Mouse (Mus musculus): ENCODE measurements around the gene Kcna7. TPM values are rescaled to one million over a fixed set of nuclear protein-coding genes. Genes with fewer than 3 reads are reported as not detected.

Gene Kcna7
- polyA plus RNA-seq, 1 experiment from 2014 or later = not detected

DNA sequence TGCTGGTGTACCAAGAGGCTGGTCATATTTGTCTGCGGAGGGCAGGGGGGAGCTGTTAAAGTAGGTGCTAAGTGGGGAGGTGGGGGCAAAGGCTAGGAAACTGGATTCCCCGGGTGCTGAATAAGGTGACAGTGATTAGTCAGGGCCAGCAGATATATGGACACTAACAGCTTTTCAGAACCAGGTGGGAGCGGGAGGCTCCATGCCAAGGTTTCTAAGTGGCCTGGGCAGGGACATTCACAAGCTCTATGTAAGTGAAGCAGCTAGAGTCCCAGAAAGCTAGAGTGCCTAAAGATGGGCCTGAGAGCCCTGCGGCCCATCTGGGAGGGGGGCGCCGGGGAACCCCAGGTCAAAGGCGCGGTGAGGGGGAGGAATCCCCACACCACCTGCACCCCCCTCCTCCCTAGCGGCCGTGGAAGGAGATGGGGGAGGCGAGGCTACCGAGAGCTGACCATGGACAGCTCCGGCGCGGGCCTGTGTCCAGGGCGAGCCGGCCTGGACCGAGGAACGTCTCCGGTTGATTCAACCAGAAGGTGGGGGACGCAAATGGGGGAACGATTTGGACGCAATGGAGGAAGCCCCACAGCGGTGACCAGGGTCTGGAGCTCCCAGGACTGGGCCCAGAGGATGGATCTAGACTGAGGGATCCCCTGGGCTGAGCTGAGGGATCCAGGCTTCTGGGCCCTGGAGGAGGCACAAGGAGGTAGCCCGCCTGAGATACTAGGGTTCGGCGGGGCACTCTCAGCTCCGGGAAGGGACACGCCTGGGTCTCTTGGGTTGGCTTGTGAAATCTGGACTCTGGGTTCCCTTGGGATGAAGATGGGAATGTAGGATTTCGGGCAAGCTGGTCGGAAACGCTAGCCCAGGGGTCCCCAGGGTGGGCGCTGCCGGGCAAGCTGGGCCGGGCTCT, 39.5 kb upstream of the Kcna7 start:
- peaks cover 23% of the 10 kb centered on the region for H3K4me1 ChIP-seq (replicated peaks; ENCODE audit: control insufficient read depth, insufficient read depth, low read length)
- peak overlapping the region; percentile 52 for H3K4me3 ChIP-seq (ENCODE audit: low read depth, low read length)
- H3K27me3 ChIP-seq (replicated peaks; ENCODE audit: control insufficient read depth, insufficient read depth, low read length) = peaks cover 60% of the 10 kb centered on the region
- peak; percentile 85 for DNase-seq (ENCODE audit: low spot score)
- H3K36me3 ChIP-seq (ENCODE audit: control insufficient read depth, insufficient read depth, low read length) = no peaks in the 10 kb centered on the region
- peak overlapping the region; percentile 99 for H3K4me2 ChIP-seq (ENCODE audit: low read length)
- H3K9me3 ChIP-seq (ENCODE audit: control insufficient read depth, low read length) = no peaks in the 10 kb centered on the region
- ATAC-seq (replicated peaks; ENCODE audit: low FRiP score, low TSS enrichment, low read depth) = no peak
- WGBS = 4% methylated on average over 31 of the region's 35 CpGs
- H3K27ac ChIP-seq (ENCODE audit: low read depth) = no peak overlapping the region
- peak overlapping the region; percentile 56 for H3K9ac ChIP-seq (ENCODE audit: low read length)

DNA sequence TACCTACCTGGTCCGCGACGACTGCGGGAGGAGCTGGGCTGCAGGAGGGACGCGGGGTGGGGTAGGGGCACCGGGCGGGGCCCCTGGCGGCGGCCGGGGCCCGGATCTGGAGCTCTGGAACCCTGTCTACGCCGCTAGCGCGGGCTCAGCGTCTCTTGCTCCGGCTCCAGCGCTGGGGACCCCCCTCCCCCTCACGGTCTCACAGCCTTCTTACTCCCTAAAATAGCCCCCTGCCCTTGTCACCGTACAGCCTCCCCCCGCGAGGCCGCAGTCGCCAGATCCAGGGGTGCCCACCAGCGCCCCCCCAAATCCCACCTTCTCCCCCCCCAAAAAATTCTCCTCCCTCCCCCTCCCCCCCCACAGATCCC, 38.8 kb upstream of the Kcna7 start, which contains the start of gene Ppfia3:
Gene Ppfia3, minus strand, starts transcription at position 368 of the 368 bp plus-strand sequence.
- peak; percentile 17 for ATAC-seq (replicated peaks; ENCODE audit: low FRiP score, low TSS enrichment, low read depth)
- 0% methylated on average over 18 of the region's 26 CpGs for WGBS
- H3K4me2 ChIP-seq (ENCODE audit: low read length) = peak within 1 kb of the TSS; percentile 99

DNA sequence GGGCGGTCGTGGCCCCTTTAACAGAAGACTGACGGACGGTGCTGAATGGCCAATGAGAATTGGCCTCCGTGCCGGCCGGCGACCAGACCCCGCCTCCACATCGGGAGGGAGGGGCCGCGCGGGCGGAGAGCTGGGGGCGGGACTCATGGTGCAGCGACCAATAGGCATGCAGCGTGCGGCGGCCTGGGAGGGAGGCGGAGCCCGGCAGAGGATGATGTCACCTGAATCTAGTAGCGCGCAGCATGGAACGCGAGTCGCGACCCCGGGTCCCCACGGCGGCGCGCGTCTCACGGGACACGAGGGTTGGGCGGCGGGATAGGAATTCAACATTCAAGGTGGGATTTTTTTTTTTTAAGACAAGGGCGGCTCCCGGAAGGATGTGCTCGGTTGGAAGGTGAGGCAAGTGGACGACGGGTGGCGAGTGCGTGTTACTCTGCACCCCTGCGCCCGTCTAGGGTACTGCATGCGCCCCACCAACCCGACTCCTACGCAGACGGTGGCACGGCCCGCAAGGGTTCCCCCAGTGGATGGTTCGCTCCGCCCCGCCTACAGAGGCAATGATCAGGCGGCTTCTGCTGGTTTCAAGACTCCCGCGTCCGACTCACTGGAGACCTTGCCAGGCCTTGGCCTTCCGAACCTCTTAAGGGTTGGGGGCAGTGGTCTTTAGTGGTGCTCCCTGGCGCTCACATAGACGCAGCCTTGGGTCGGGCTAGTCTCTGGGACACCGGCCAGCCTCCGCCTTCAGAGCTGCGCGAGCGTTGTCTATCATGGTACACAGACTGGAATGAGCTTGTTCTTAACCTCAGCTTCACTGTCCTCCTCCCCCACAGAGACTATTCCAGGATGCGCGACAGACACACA, 38.2 kb upstream of the Kcna7 start:
- Histone ChIP-seq H3K36me3 (ENCODE audit: control insufficient read depth, insufficient read depth, low read length) (peaks cover 4% of the 10 kb centered on the region; the same call in 1 of the 2 replicates), H3K4me1 (replicated peaks; ENCODE audit: control insufficient read depth, insufficient read depth, low read length) (peaks cover 20% of the 10 kb centered on the region; the same call in 1 of the 2 replicates), H3K4me3 (ENCODE audit: low read depth, low read length) (peak overlapping the region; percentile 52), H3K4me2 (ENCODE audit: low read length) (peak overlapping the region; percentile 99), H3K9ac (ENCODE audit: low read length) (peak overlapping the region; percentile 56), H3K27ac (ENCODE audit: low read depth) (peak overlapping the region; percentile 47; the same call in 1 of the 2 replicates), H3K27me3 (replicated peaks; ENCODE audit: control insufficient read depth, insufficient read depth, low read length) (peaks cover 49% of the 10 kb centered on the region), H3K9me3 (ENCODE audit: control insufficient read depth, low read length) (no peaks in the 10 kb centered on the region)
- DNase-seq (ENCODE audit: low spot score) (peak; percentile 99), ATAC-seq (replicated peaks; ENCODE audit: low FRiP score, low TSS enrichment, low read depth) (peak; percentile 76)
- WGBS = under 1% methylated on average over 69 of the region's 70 CpGs

More for the DNA sequence above, 38.8 kb upstream of the Kcna7 start, which contains the start of gene Ppfia3:
- Histone ChIP-seq H3K4me3 (ENCODE audit: low read depth, low read length) (peak within 1 kb of the TSS; percentile 52), H3K9ac (ENCODE audit: low read length) (peak within 1 kb of the TSS; percentile 56), H3K27ac (ENCODE audit: low read depth) (peak within 1 kb of the TSS; percentile 47; the same call in 1 of the 2 replicates), H3K36me3 (ENCODE audit: control insufficient read depth, insufficient read depth, low read length) (no peaks in the 10 kb centered on the region), H3K9me3 (ENCODE audit: control insufficient read depth, low read length) (no peaks in the 10 kb centered on the region), H3K4me1 (replicated peaks; ENCODE audit: control insufficient read depth, insufficient read depth, low read length) (peaks cover 24% of the 10 kb centered on the region), H3K27me3 (replicated peaks; ENCODE audit: control insufficient read depth, insufficient read depth, low read length) (peaks cover 55% of the 10 kb centered on the region)
- DNase-seq (ENCODE audit: low spot score) = peak; percentile 78

DNA sequence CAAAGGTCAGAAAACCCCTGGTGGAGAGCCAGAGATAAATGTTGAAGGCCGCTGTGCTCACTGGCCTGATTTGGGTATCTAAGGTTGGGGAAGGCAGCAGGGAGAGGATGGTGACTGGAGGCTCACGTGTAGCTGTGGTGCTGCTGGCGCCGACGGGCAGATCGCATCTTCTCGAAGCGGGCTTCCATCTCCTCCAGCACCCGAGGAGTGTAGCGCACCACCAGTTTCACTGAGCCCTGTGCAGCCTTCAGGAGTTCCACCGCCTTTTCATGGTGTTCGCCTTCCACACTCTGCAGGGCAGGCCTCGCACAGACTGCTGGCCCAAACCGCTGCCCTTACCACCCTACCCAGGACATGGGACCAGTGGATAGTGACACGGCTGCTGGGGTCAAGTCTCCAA, 37.3 kb upstream of the Kcna7 start:
- no peaks in the 10 kb centered on the region for H3K9me3 ChIP-seq (ENCODE audit: control insufficient read depth, low read length)
- H3K27me3 ChIP-seq (replicated peaks; ENCODE audit: control insufficient read depth, insufficient read depth, low read length) = peaks cover 42% of the 10 kb centered on the region
- H3K9ac ChIP-seq (ENCODE audit: low read length) = no peak overlapping the region
- H3K4me1 ChIP-seq (replicated peaks; ENCODE audit: control insufficient read depth, insufficient read depth, low read length) = peaks cover 15% of the 10 kb centered on the region; the same call in 1 of the 2 replicates
- H3K36me3 ChIP-seq (ENCODE audit: control insufficient read depth, insufficient read depth, low read length) = peaks cover 12% of the 10 kb centered on the region
- H3K4me2 ChIP-seq (ENCODE audit: low read length) = peak overlapping the region; percentile 99; the same call in 1 of the 2 replicates
- DNase-seq (ENCODE audit: low spot score) (no peak), ATAC-seq (replicated peaks; ENCODE audit: low FRiP score, low TSS enrichment, low read depth) (no peak)
- WGBS = 78% methylated on average over 15 of the region's 15 CpGs
- no peak overlapping the region for H3K27ac ChIP-seq (ENCODE audit: low read depth)
- peak overlapping the region; percentile 52; the same call in 1 of the 2 replicates for H3K4me3 ChIP-seq (ENCODE audit: low read depth, low read length)

DNA sequence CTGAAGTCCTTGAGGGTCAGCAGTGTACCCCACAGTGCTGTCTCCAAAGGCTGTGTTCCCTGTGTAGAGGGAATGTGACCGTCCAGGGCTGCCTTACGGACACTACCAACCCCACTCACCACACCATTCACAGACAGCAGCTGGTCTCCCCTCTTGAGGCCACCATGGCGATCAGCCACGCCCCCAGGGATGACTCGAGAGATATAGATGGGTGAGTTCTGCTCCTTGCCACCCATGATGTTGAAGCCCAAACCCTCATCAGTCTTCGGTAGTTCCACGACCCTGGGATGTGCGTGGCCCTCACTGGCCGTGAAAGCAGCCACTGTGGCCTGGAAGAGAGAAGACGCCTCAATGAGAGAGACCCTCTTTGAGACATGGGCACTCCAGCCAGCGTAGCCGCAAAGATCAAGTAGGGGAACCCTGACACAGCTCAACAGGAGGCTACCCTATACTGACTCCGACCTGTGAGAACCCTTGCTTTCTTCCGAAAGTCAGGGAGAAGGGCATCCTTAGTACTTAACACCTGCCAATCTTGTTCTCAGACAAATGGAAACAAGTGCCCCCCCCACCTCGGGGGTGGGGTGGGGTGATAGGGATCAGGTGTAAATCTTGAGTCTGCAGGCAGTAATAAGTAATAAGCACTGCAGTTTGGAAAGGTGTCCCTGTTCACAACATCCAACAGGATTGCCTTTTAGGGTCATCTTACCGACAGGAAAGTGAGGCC, 36.3 kb upstream of the Kcna7 start:
- no peaks in the 10 kb centered on the region for H3K9me3 ChIP-seq (ENCODE audit: control insufficient read depth, low read length)
- H3K27me3 ChIP-seq (replicated peaks; ENCODE audit: control insufficient read depth, insufficient read depth, low read length) = peaks cover 32% of the 10 kb centered on the region
- no peak for ATAC-seq (replicated peaks; ENCODE audit: low FRiP score, low TSS enrichment, low read depth)
- no peak overlapping the region; the same call in 1 of the 2 replicates for H3K4me2 ChIP-seq (ENCODE audit: low read length)
- 0 out of 2 replicates have a peak overlapping the region, but pooled peaks have one; percentile 48 for H3K4me3 ChIP-seq (ENCODE audit: low read depth, low read length)
- peaks cover 22% of the 10 kb centered on the region for H3K36me3 ChIP-seq (ENCODE audit: control insufficient read depth, insufficient read depth, low read length)
- no peak overlapping the region for H3K27ac ChIP-seq (ENCODE audit: low read depth)
- H3K4me1 ChIP-seq (replicated peaks; ENCODE audit: control insufficient read depth, insufficient read depth, low read length) = peaks cover 15% of the 10 kb centered on the region; the same call in 1 of the 2 replicates
- DNase-seq (ENCODE audit: low spot score) = no peak
- WGBS = 71% methylated on average over 16 of the region's 16 CpGs
- H3K9ac ChIP-seq (ENCODE audit: low read length) = no peak overlapping the region

DNA sequence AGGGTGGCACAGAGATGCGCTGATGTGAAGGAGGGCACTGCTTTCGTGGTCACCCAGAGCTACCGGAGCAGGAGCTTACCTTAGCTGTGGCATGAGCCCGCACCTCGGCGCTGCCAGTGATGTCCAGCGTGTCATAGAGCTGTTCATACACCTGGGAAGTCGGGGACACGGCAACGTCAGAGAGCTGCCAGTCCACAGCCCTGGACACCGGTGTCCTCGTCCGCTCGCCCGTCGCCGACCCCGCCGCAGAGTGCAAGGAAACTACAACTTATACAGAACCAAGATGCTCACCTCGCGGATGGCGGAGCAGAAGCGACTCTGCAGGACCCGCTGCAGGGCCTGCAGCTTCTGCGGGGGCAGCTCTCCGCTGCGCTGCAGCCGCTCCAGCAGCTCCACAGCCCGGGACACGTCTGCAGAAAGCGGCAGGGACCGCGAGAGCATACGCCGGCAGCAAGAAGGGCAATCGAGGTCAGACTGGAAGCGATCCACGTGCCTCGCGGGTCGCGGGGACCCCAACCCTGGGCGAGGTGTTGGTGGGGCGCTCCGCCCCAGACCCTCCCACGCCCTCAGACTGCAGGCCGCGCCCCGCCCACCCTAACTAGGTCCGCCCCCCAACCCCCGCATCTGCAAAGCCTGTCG, 35.5 kb upstream of the Kcna7 start:
- DNase-seq (ENCODE audit: low spot score) (no peak), ATAC-seq (replicated peaks; ENCODE audit: low FRiP score, low TSS enrichment, low read depth) (no peak; the same call in 1 of the 2 replicates)
- Histone ChIP-seq H3K4me2 (ENCODE audit: low read length) (peak overlapping the region; percentile 80), H3K9ac (ENCODE audit: low read length) (peak overlapping the region; percentile 8; the same call in 1 of the 2 replicates), H3K36me3 (ENCODE audit: control insufficient read depth, insufficient read depth, low read length) (peaks cover 28% of the 10 kb centered on the region), H3K4me3 (ENCODE audit: low read depth, low read length) (peak overlapping the region; percentile 48), H3K27ac (ENCODE audit: low read depth) (no peak overlapping the region), H3K27me3 (replicated peaks; ENCODE audit: control insufficient read depth, insufficient read depth, low read length) (peaks cover 27% of the 10 kb centered on the region), H3K9me3 (ENCODE audit: control insufficient read depth, low read length) (no peaks in the 10 kb centered on the region), H3K4me1 (replicated peaks; ENCODE audit: control insufficient read depth, insufficient read depth, low read length) (peaks cover 15% of the 10 kb centered on the region; the same call in 1 of the 2 replicates)
- 9% methylated on average over 48 of the region's 52 CpGs for WGBS

DNA sequence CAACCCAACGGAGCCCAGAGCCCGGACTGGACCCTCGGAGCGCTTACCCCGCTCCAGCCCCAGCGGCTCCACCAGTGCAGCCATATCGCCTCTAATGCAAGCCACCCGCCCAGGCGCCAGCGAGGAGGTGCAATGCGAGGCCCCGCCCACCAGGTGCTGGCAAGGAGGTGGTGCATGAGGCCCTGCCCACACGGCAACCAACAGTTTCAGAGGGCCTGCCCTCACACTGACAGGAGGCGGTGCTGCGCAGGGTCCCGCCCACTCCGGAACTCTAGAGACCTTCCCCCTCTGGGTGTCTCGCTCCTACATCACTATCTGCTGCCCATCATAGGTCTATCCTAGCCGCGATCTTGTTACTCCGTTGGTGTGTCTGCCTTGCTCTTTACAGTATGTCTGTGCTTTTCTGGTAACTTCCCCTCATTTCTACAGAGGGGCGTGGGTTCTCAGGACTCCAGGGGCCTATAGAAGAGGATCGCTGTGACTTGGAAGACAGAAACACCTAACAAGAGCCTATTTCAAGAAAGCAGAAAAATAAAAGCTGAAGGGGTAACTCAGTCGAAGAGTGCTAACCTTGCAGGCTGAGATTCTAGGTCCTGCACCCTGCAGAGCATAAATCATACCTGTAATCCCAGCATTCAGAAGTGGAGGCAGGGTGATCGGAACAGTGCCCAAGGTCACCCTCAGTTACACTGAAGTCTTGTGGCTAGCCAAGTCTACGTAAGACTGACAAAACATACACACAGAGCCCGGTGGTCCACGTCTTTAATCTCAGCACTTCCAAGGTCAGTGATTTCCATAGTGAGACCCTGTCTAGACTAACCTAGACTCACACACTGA, 34.8 kb upstream of the Kcna7 start, which contains the start of gene Lin7b:
Gene Lin7b, minus strand, starts transcription at position 109 of the 837 bp plus-strand sequence.
- Histone ChIP-seq H3K27me3 (replicated peaks; ENCODE audit: control insufficient read depth, insufficient read depth, low read length) (peaks cover 19% of the 10 kb centered on the region), H3K9me3 (ENCODE audit: control insufficient read depth, low read length) (no peaks in the 10 kb centered on the region), H3K36me3 (ENCODE audit: control insufficient read depth, insufficient read depth, low read length) (peaks cover 34% of the 10 kb centered on the region), H3K27ac (ENCODE audit: low read depth) (no peak within 1 kb of the TSS), H3K4me1 (replicated peaks; ENCODE audit: control insufficient read depth, insufficient read depth, low read length) (peaks cover 15% of the 10 kb centered on the region; the same call in 1 of the 2 replicates), H3K4me2 (ENCODE audit: low read length) (peak within 1 kb of the TSS; percentile 80), H3K9ac (ENCODE audit: low read length) (peak within 1 kb of the TSS; percentile 8; the same call in 1 of the 2 replicates), H3K4me3 (ENCODE audit: low read depth, low read length) (peak within 1 kb of the TSS; percentile 48)
- ATAC-seq (replicated peaks; ENCODE audit: low FRiP score, low TSS enrichment, low read depth) (peak; percentile 79), DNase-seq (ENCODE audit: low spot score) (peak; percentile 94)
- 13% methylated on average over 28 of the region's 28 CpGs for WGBS
